Mouse (Mus musculus): Measurements from ENCODE around the gene Arhgap19.

Arhgap19 gene

GRCm38 (mm10) chr19:41831101-41831570 lies 29.3 kb upstream of the Arhgap19 start:
- no peak for DNase-seq

GRCm38 (mm10) chr19:41830106-41831031 lies 28.5 kb upstream of the Arhgap19 start:
- DNase-seq = peak; percentile 15

GRCm38 (mm10) chr19:41829381-41830105 lies 27.7 kb upstream of the Arhgap19 start, which contains the start of gene Frat1:
Gene Frat1 (plus strand): TSS chr19:41829970.
- DNase-seq = peak; percentile 86

- DNase-seq = no peak
Observed at GRCm38 (mm10) chr19:41828941-41829340, 27.1 kb upstream of the Arhgap19 start.

- no peak for DNase-seq
Observed at GRCm38 (mm10) chr19:41826529-41826928, 24.7 kb upstream of the Arhgap19 start.

GRCm38 (mm10) chr19:41824950-41825349 lies 23.1 kb upstream of the Arhgap19 start:
- no peak for DNase-seq

GRCm38 (mm10) chr19:41822589-41822988 lies 20.7 kb upstream of the Arhgap19 start:
- no peak for DNase-seq

- no peak for DNase-seq
Observed at GRCm38 (mm10) chr19:41821436-41821835, 19.6 kb upstream of the Arhgap19 start.

GRCm38 (mm10) chr19:41818749-41819148 lies 16.9 kb upstream of the Arhgap19 start:
- no peak for DNase-seq

- DNase-seq = no peak
Observed at GRCm38 (mm10) chr19:41817325-41817724, 15.5 kb upstream of the Arhgap19 start.

- DNase-seq = no peak
Observed at GRCm38 (mm10) chr19:41816915-41817314, 15.1 kb upstream of the Arhgap19 start.

- DNase-seq = no peak
Observed at GRCm38 (mm10) chr19:41816410-41816809, 14.6 kb upstream of the Arhgap19 start.

GRCm38 (mm10) chr19:41813374-41813773 lies 11.5 kb upstream of the Arhgap19 start:
- DNase-seq = no peak

GRCm38 (mm10) chr19:41812525-41812924 lies 10.7 kb upstream of the Arhgap19 start:
- no peak for DNase-seq

- no peak for DNase-seq
Observed at GRCm38 (mm10) chr19:41810074-41810473, 8.2 kb upstream of the Arhgap19 start.

GRCm38 (mm10) chr19:41808104-41808634 lies 6.3 kb upstream of the Arhgap19 start:
- DNase-seq = no peak

- no peak for DNase-seq
Observed at GRCm38 (mm10) chr19:41807497-41807896, 5.7 kb upstream of the Arhgap19 start.

GRCm38 (mm10) chr19:41805831-41806230 lies 4.0 kb upstream of the Arhgap19 start:
- no peak for DNase-seq

- no peak for DNase-seq
Observed at GRCm38 (mm10) chr19:41803322-41803721, 1.5 kb upstream of the Arhgap19 start.

- no peak for DNase-seq
Observed at GRCm38 (mm10) chr19:41800986-41801741, 683 bp downstream of the Arhgap19 start.

GRCm38 (mm10) chr19:41800451-41800850 lies 1.4 kb downstream of the Arhgap19 start:
- no peak for DNase-seq

- no peak for DNase-seq
Observed at GRCm38 (mm10) chr19:41797536-41797935, 4.3 kb downstream of the Arhgap19 start.

All from kidney, adult 11 months (tissue).